Mouse (Mus musculus) limb, embryonic 11.5 days (tissue): ENCODE measurements at regions not wholly inside any gene's neighbourhood (a gene's known extent, or its start where the extent isn't known, plus 50 kb on each side); places are given as distances from the start of the nearest gene placed in this dataset.

ENCODE experiments used
- ATAC-seq: fragments of 200-750 bp; cut with Nextera tagmentation; 2 replicates; pipeline ENCODE4 v1.8.0; 2017; ENCODE audit warnings: low read depth; ENCODE audit not compliant: insufficient number of reproducible peaks, low FRiP score, low TSS enrichment
- DNase-seq: peaks from one replicate; pipeline ENCODE4 v3.0.0-alpha.2; 2015; ENCODE audit warnings: low spot score
- H3K27ac ChIP-seq: fragments of 300-500 bp; sonication (generic); replicated peaks from 2 replicates; pipeline ENCODE4 v1.5.1; 2014; ENCODE audit warnings: low read depth, mild to moderate bottlenecking, low read length
- H3K27me3 ChIP-seq: fragments of 300-500 bp; sonication (generic); 2 replicates; pipeline ENCODE4 v1.6.1; 2014; ENCODE audit warnings: mild to moderate bottlenecking, low read length, mixed read lengths; ENCODE audit not compliant: control insufficient read depth, insufficient read depth
- H3K36me3 ChIP-seq: fragments of 300-500 bp; sonication (generic); 2 replicates; pipeline ENCODE4 v1.6.1; 2014; ENCODE audit warnings: mild to moderate bottlenecking, low read length, moderate library complexity, mixed read lengths; ENCODE audit not compliant: control insufficient read depth, insufficient read depth
- H3K4me1 ChIP-seq: fragments of 300-500 bp; sonication (generic); 2 replicates; pipeline ENCODE4 v1.6.1; 2014; ENCODE audit warnings: low read length, mixed read lengths; ENCODE audit not compliant: control insufficient read depth, insufficient read depth
- H3K4me2 ChIP-seq: fragments of 300-500 bp; sonication (generic); 2 replicates; pipeline ENCODE4 v1.6.1; 2014; ENCODE audit warnings: low read depth, mild to moderate bottlenecking, moderate library complexity; ENCODE audit not compliant: severe bottlenecking
- H3K4me3 ChIP-seq: fragments of 300-500 bp; sonication (generic); 2 replicates; pipeline ENCODE4 v1.5.1; 2014; ENCODE audit warnings: low read depth, low read length
- H3K9ac ChIP-seq: fragments of 300-500 bp; sonication (generic); 2 replicates; pipeline ENCODE4 v1.6.1; 2014; ENCODE audit warnings: mild to moderate bottlenecking, low read length
- H3K9me3 ChIP-seq: fragments of 300-500 bp; sonication (generic); 2 replicates; pipeline ENCODE4 v1.6.1; 2016; ENCODE audit warnings: low read length; ENCODE audit not compliant: control insufficient read depth
- WGBS: fragments of 180-500 bp; shearing (Covaris S2); extraction: QIAGEN DNeasy Blood & Tissue Kit; methylation state at CpG from one replicate; pipeline ENCODE4 v1.1.7; 2014; 5-methylcytosine and 5-hydroxymethylcytosine counted together

GRCm38 (mm10) chr4:95364376-95365082 lies 192.8 kb upstream of the Fggy start:
- Histone ChIP-seq H3K36me3 (no peaks in the 10 kb centered on the region), H3K4me2 (no peak overlapping the region), H3K4me3 (no peak overlapping the region), H3K27ac (no peak overlapping the region), H3K4me1 (no peaks in the 10 kb centered on the region), H3K27me3 (no peaks in the 10 kb centered on the region), H3K9me3 (no peaks in the 10 kb centered on the region), H3K9ac (no peak overlapping the region)
- ATAC-seq (no peak), DNase-seq (no peak)
- 89% methylated on average over 4 of the region's 4 CpGs for WGBS

GRCm38 (mm10) chr4:95376386-95376785 lies 180.9 kb upstream of the Fggy start:
- WGBS: 10% methylated on average over 5 of the region's 5 CpGs
- Histone ChIP-seq H3K9me3 (no peaks in the 10 kb centered on the region), H3K4me3 (no peak overlapping the region), H3K27me3 (no peaks in the 10 kb centered on the region), H3K9ac (no peak overlapping the region), H3K27ac (no peak overlapping the region), H3K4me1 (peaks cover 14% of the 10 kb centered on the region; the same call in 1 of the 2 replicates), H3K36me3 (no peaks in the 10 kb centered on the region), H3K4me2 (no peak overlapping the region)
- ATAC-seq (no peak), DNase-seq (peak; percentile 46)

- Histone ChIP-seq H3K9ac (no peak overlapping the region), H3K27me3 (no peaks in the 10 kb centered on the region), H3K9me3 (no peaks in the 10 kb centered on the region), H3K4me2 (no peak overlapping the region), H3K4me1 (peaks cover 14% of the 10 kb centered on the region; the same call in 1 of the 2 replicates), H3K36me3 (no peaks in the 10 kb centered on the region), H3K4me3 (no peak overlapping the region), H3K27ac (no peak overlapping the region)
- WGBS: 45% methylated on average over 9 of the region's 9 CpGs
- ATAC-seq (no peak), DNase-seq (no peak)
Measured at GRCm38 (mm10) chr4:95377222-95378134, 179.8 kb upstream of the Fggy start.

- H3K36me3 ChIP-seq: no peaks in the 10 kb centered on the region
- H3K4me2 ChIP-seq: no peak overlapping the region
- 95% methylated on average over 3 of the region's 3 CpGs for WGBS
- no peak overlapping the region for H3K27ac ChIP-seq
- no peak for ATAC-seq
- no peaks in the 10 kb centered on the region for H3K27me3 ChIP-seq
- H3K4me1 ChIP-seq: peaks cover 14% of the 10 kb centered on the region; the same call in 1 of the 2 replicates
- no peak overlapping the region for H3K9ac ChIP-seq
- no peak overlapping the region for H3K4me3 ChIP-seq
- DNase-seq: no peak
- H3K9me3 ChIP-seq: no peaks in the 10 kb centered on the region
Measured at GRCm38 (mm10) chr4:95378645-95379044, 178.7 kb upstream of the Fggy start.

GRCm38 (mm10) chr4:95383216-95383892 lies 174.0 kb upstream of the Fggy start:
- Histone ChIP-seq H3K9me3 (no peaks in the 10 kb centered on the region), H3K27me3 (no peaks in the 10 kb centered on the region), H3K4me1 (no peaks in the 10 kb centered on the region), H3K9ac (no peak overlapping the region), H3K36me3 (no peaks in the 10 kb centered on the region), H3K4me3 (no peak overlapping the region), H3K27ac (no peak overlapping the region), H3K4me2 (no peak overlapping the region)
- WGBS: 83% methylated on average over 8 of the region's 8 CpGs
- no peak for ATAC-seq
- DNase-seq: no peak

- ATAC-seq (no peak), DNase-seq (no peak)
- no peak overlapping the region for H3K4me2 ChIP-seq
- H3K9ac ChIP-seq: no peak overlapping the region
- H3K27ac ChIP-seq: no peak overlapping the region
- no peak overlapping the region for H3K4me3 ChIP-seq
- no peaks in the 10 kb centered on the region for H3K4me1 ChIP-seq
- no peaks in the 10 kb centered on the region for H3K36me3 ChIP-seq
- H3K27me3 ChIP-seq: no peaks in the 10 kb centered on the region
- H3K9me3 ChIP-seq: no peaks in the 10 kb centered on the region
- 56% methylated on average over 7 of the region's 7 CpGs for WGBS
Measured at GRCm38 (mm10) chr4:95385552-95385951, 171.8 kb upstream of the Fggy start.

GRCm38 (mm10) chr4:95386021-95386420 lies 171.3 kb upstream of the Fggy start:
- no peak overlapping the region for H3K4me2 ChIP-seq
- no peaks in the 10 kb centered on the region for H3K27me3 ChIP-seq
- H3K4me1 ChIP-seq: no peaks in the 10 kb centered on the region
- H3K36me3 ChIP-seq: no peaks in the 10 kb centered on the region
- no peak for DNase-seq
- H3K4me3 ChIP-seq: no peak overlapping the region
- 35% methylated on average over 2 of the region's 2 CpGs for WGBS
- H3K9me3 ChIP-seq: no peaks in the 10 kb centered on the region
- H3K27ac ChIP-seq: no peak overlapping the region
- H3K9ac ChIP-seq: no peak overlapping the region
- no peak for ATAC-seq

- no peak overlapping the region for H3K27ac ChIP-seq
- H3K27me3 ChIP-seq: no peaks in the 10 kb centered on the region
- H3K4me1 ChIP-seq: no peaks in the 10 kb centered on the region
- WGBS: 80% methylated on average over 3 of the region's 3 CpGs
- no peak overlapping the region for H3K4me3 ChIP-seq
- H3K9ac ChIP-seq: no peak overlapping the region
- DNase-seq (no peak), ATAC-seq (no peak)
- no peak overlapping the region for H3K4me2 ChIP-seq
- no peaks in the 10 kb centered on the region for H3K9me3 ChIP-seq
- H3K36me3 ChIP-seq: no peaks in the 10 kb centered on the region
Measured at GRCm38 (mm10) chr4:95388556-95388955, 168.8 kb upstream of the Fggy start.
